Mouse (Mus musculus): ENCODE results near the gene Fndc1. TPM values are rescaled to one million over a fixed set of nuclear protein-coding genes. Genes with fewer than 3 reads are reported as not detected.

The Fndc1 gene
- total RNA-seq, 4 experiments from 2014 or later: 4.4 to 7.5 (median 5.8) TPM

Small RNA genes within 50 kb of the gene (microRNA-seq; reads per million reads assigned to microRNA genes)
- 0 reads per million in 2 experiments for gene Gm25872

Other genes with a start within 250 kb of the Fndc1 start
- 1 to 10 TPM; 6.0 to 7.5 (median 6.9) TPM for gene Tagap, start 98.7 kb upstream of the Fndc1 start, total RNA-seq (2022)
- 10 to 100 TPM; 42.4 to 64.2 (median 45.2) TPM for gene Rsph3a, start 118.3 kb upstream of the Fndc1 start, total RNA-seq (2022)